Mouse (Mus musculus): ENCODE data around the gene Tex48. TPM values are rescaled to one million over a fixed set of nuclear protein-coding genes. Genes with fewer than 3 reads are reported as not detected.

The Tex48 gene
- not detected in 2 replicates for polyA plus RNA-seq (2015; fragmentation: Nextera tagmentation; extraction: Ambion mirVana)

GRCm38 (mm10) chr4:63622378-63622835, at the start of gene Tex48:
Tex48 (minus strand) TSS chr4:63622428.
- Histone ChIP-seq H3K36me3 (replicated peaks) (no peaks in the 10 kb centered on the region), H3K4me3 (no peak within 1 kb of the TSS), H3K9ac (no peak within 1 kb of the TSS), H3K4me2 (no peak within 1 kb of the TSS), H3K27me3 (replicated peaks) (no peaks in the 10 kb centered on the region), H3K9me3 (no peaks in the 10 kb centered on the region), H3K27ac (no peak within 1 kb of the TSS), H3K4me1 (no peaks in the 10 kb centered on the region)
- WGBS = 60% methylated on average over 5 of the region's 5 CpGs
- ATAC-seq (replicated peaks) = no peak

GRCm38 (mm10) chr4:63668255-63668654, 46.0 kb upstream of the Tex48 start:
- Histone ChIP-seq H3K4me2 (no peak overlapping the region), H3K9ac (no peak overlapping the region), H3K4me3 (no peak overlapping the region), H3K36me3 (replicated peaks) (no peaks in the 10 kb centered on the region), H3K4me1 (no peaks in the 10 kb centered on the region), H3K27ac (no peak overlapping the region), H3K27me3 (replicated peaks) (no peaks in the 10 kb centered on the region), H3K9me3 (no peaks in the 10 kb centered on the region)
- ATAC-seq (replicated peaks) = no peak
- WGBS = 77% methylated on average over 4 of the region's 4 CpGs

- WGBS = 63% methylated on average over 7 of the region's 7 CpGs
Observed at GRCm38 (mm10) chr4:63665738-63666137, 43.5 kb upstream of the Tex48 start.

GRCm38 (mm10) chr4:63663279-63663678, 41.1 kb upstream of the Tex48 start, which contains the start of gene Gm11214:
Gm11214 (minus strand) TSS chr4:63663379.
- WGBS = 95% methylated on average over 6 of the region's 6 CpGs
- Histone ChIP-seq H3K4me1 (no peaks in the 10 kb centered on the region), H3K27ac (no peak within 1 kb of the TSS), H3K9ac (no peak within 1 kb of the TSS), H3K36me3 (replicated peaks) (no peaks in the 10 kb centered on the region), H3K27me3 (replicated peaks) (no peaks in the 10 kb centered on the region), H3K4me3 (no peak within 1 kb of the TSS), H3K9me3 (no peaks in the 10 kb centered on the region), H3K4me2 (no peak within 1 kb of the TSS)
- no peak for ATAC-seq (replicated peaks)

More at GRCm38 (mm10) chr4:63665738-63666137, 43.5 kb upstream of the Tex48 start:
- H3K9me3 ChIP-seq = no peaks in the 10 kb centered on the region
- no peaks in the 10 kb centered on the region for H3K4me1 ChIP-seq
- H3K4me3 ChIP-seq = no peak overlapping the region
- no peaks in the 10 kb centered on the region for H3K36me3 ChIP-seq (replicated peaks)
- no peak overlapping the region for H3K4me2 ChIP-seq
- no peaks in the 10 kb centered on the region for H3K27me3 ChIP-seq (replicated peaks)
- no peak overlapping the region for H3K9ac ChIP-seq
- H3K27ac ChIP-seq = no peak overlapping the region
- no peak for ATAC-seq (replicated peaks)

- WGBS = 50% methylated on average over 1 of the region's 1 CpGs
- H3K27me3 ChIP-seq (replicated peaks) = no peaks in the 10 kb centered on the region
- no peak overlapping the region for H3K4me2 ChIP-seq
- no peaks in the 10 kb centered on the region for H3K36me3 ChIP-seq (replicated peaks)
- H3K9me3 ChIP-seq = no peaks in the 10 kb centered on the region
- no peaks in the 10 kb centered on the region for H3K4me1 ChIP-seq
- no peak for ATAC-seq (replicated peaks)
- H3K27ac ChIP-seq = no peak overlapping the region
- H3K9ac ChIP-seq = no peak overlapping the region
- no peak overlapping the region for H3K4me3 ChIP-seq
Observed at GRCm38 (mm10) chr4:63661857-63662256, 39.6 kb upstream of the Tex48 start.

GRCm38 (mm10) chr4:63661426-63661825, 39.2 kb upstream of the Tex48 start:
- no peak overlapping the region for H3K4me3 ChIP-seq
- H3K4me2 ChIP-seq = no peak overlapping the region
- no peaks in the 10 kb centered on the region for H3K36me3 ChIP-seq (replicated peaks)
- 50% methylated on average over 1 of the region's 1 CpGs for WGBS
- H3K27me3 ChIP-seq (replicated peaks) = no peaks in the 10 kb centered on the region
- no peak overlapping the region for H3K9ac ChIP-seq
- no peak overlapping the region for H3K27ac ChIP-seq
- no peaks in the 10 kb centered on the region for H3K9me3 ChIP-seq
- ATAC-seq (replicated peaks) = 0 out of 2 replicates have a peak, but pooled peaks have one; percentile 24
- no peaks in the 10 kb centered on the region for H3K4me1 ChIP-seq

- WGBS = 90% methylated on average over 1 of the region's 1 CpGs
Observed at GRCm38 (mm10) chr4:63659775-63660174, 37.5 kb upstream of the Tex48 start.

GRCm38 (mm10) chr4:63659086-63659485, 36.9 kb upstream of the Tex48 start:
- Histone ChIP-seq H3K9ac (no peak overlapping the region), H3K27me3 (replicated peaks) (no peaks in the 10 kb centered on the region), H3K4me1 (no peaks in the 10 kb centered on the region), H3K36me3 (replicated peaks) (no peaks in the 10 kb centered on the region), H3K27ac (no peak overlapping the region), H3K9me3 (no peaks in the 10 kb centered on the region), H3K4me2 (no peak overlapping the region), H3K4me3 (no peak overlapping the region)
- 25% methylated on average over 4 of the region's 4 CpGs for WGBS
- no peak for ATAC-seq (replicated peaks)

More at GRCm38 (mm10) chr4:63659775-63660174, 37.5 kb upstream of the Tex48 start:
- H3K9ac ChIP-seq = no peak overlapping the region
- H3K27me3 ChIP-seq (replicated peaks) = no peaks in the 10 kb centered on the region
- no peak for ATAC-seq (replicated peaks)
- H3K36me3 ChIP-seq (replicated peaks) = no peaks in the 10 kb centered on the region
- no peak overlapping the region for H3K27ac ChIP-seq
- no peaks in the 10 kb centered on the region for H3K9me3 ChIP-seq
- no peak overlapping the region for H3K4me3 ChIP-seq
- no peaks in the 10 kb centered on the region for H3K4me1 ChIP-seq
- H3K4me2 ChIP-seq = no peak overlapping the region

GRCm38 (mm10) chr4:63654381-63654780, 32.2 kb upstream of the Tex48 start:
- Histone ChIP-seq H3K4me3 (no peak overlapping the region), H3K36me3 (replicated peaks) (no peaks in the 10 kb centered on the region), H3K9me3 (no peaks in the 10 kb centered on the region), H3K27me3 (replicated peaks) (no peaks in the 10 kb centered on the region), H3K9ac (no peak overlapping the region), H3K4me1 (no peaks in the 10 kb centered on the region), H3K27ac (no peak overlapping the region), H3K4me2 (no peak overlapping the region)
- ATAC-seq (replicated peaks) = no peak
- WGBS = 100% methylated on average over 1 of the region's 1 CpGs

GRCm38 (mm10) chr4:63643956-63644726, 21.9 kb upstream of the Tex48 start:
- Histone ChIP-seq H3K27me3 (replicated peaks) (no peaks in the 10 kb centered on the region), H3K9me3 (no peaks in the 10 kb centered on the region), H3K9ac (no peak overlapping the region), H3K4me1 (no peaks in the 10 kb centered on the region), H3K36me3 (replicated peaks) (no peaks in the 10 kb centered on the region), H3K27ac (no peak overlapping the region), H3K4me2 (no peak overlapping the region), H3K4me3 (no peak overlapping the region)
- no peak for ATAC-seq (replicated peaks)

GRCm38 (mm10) chr4:63639842-63640241, 17.6 kb upstream of the Tex48 start:
- H3K9me3 ChIP-seq = no peaks in the 10 kb centered on the region
- no peaks in the 10 kb centered on the region for H3K27me3 ChIP-seq (replicated peaks)
- no peak for ATAC-seq (replicated peaks)
- no peak overlapping the region for H3K4me3 ChIP-seq
- H3K36me3 ChIP-seq (replicated peaks) = no peaks in the 10 kb centered on the region
- no peaks in the 10 kb centered on the region for H3K4me1 ChIP-seq
- no peak overlapping the region for H3K9ac ChIP-seq
- WGBS = 80% methylated on average over 2 of the region's 2 CpGs
- no peak overlapping the region for H3K4me2 ChIP-seq
- H3K27ac ChIP-seq = no peak overlapping the region

- no peak overlapping the region for H3K4me2 ChIP-seq
- no peak for ATAC-seq (replicated peaks)
- no peak overlapping the region for H3K4me3 ChIP-seq
- 71% methylated on average over 1 of the region's 1 CpGs for WGBS
- H3K9ac ChIP-seq = no peak overlapping the region
- H3K36me3 ChIP-seq (replicated peaks) = no peaks in the 10 kb centered on the region
- no peaks in the 10 kb centered on the region for H3K27me3 ChIP-seq (replicated peaks)
- no peaks in the 10 kb centered on the region for H3K9me3 ChIP-seq
- no peaks in the 10 kb centered on the region for H3K4me1 ChIP-seq
- no peak overlapping the region for H3K27ac ChIP-seq
Observed at GRCm38 (mm10) chr4:63638603-63639002, 16.4 kb upstream of the Tex48 start.

GRCm38 (mm10) chr4:63633181-63633580, 11.0 kb upstream of the Tex48 start:
- no peaks in the 10 kb centered on the region for H3K36me3 ChIP-seq (replicated peaks)

More at GRCm38 (mm10) chr4:63633181-63633580, 11.0 kb upstream of the Tex48 start:
- Histone ChIP-seq H3K4me1 (no peaks in the 10 kb centered on the region), H3K4me2 (no peak overlapping the region), H3K9ac (no peak overlapping the region), H3K27me3 (replicated peaks) (no peaks in the 10 kb centered on the region), H3K4me3 (no peak overlapping the region), H3K27ac (no peak overlapping the region), H3K9me3 (no peaks in the 10 kb centered on the region)
- WGBS = 88% methylated on average over 2 of the region's 2 CpGs
- ATAC-seq (replicated peaks) = no peak
